Mouse (Mus musculus) liver, embryonic 15.5 days (tissue): ENCODE measurements around the gene Plpp1. TPM values are rescaled to one million over a fixed set of nuclear protein-coding genes. Genes with fewer than 3 reads are reported as not detected.

Source experiments
- ATAC-seq: fragments of 200-750 bp; cut with Nextera tagmentation; 2 replicates; pipeline ENCODE4 v1.8.0; 2017; ENCODE audit warnings: moderate number of reproducible peaks, mild to moderate bottlenecking, moderate library complexity; ENCODE audit not compliant: insufficient read depth
- H3K27ac ChIP-seq: fragments of 300-500 bp; sonication (generic); replicated peaks from 2 replicates; pipeline ENCODE4 v1.5.1; 2015; ENCODE audit warnings: mild to moderate bottlenecking, inconsistent platforms
- H3K27me3 ChIP-seq: fragments of 300-500 bp; sonication (generic); 2 replicates; pipeline ENCODE4 v1.6.1; 2015; ENCODE audit warnings: mild to moderate bottlenecking, inconsistent platforms
- H3K36me3 ChIP-seq: fragments of 300-500 bp; sonication (generic); replicated peaks from 2 replicates; pipeline ENCODE4 v1.6.1; 2015; ENCODE audit warnings: moderate library complexity, mild to moderate bottlenecking, inconsistent platforms
- H3K4me1 ChIP-seq: fragments of 300-500 bp; sonication (generic); replicated peaks from 2 replicates; pipeline ENCODE4 v1.6.1; 2015; ENCODE audit warnings: inconsistent platforms
- H3K4me2 ChIP-seq: fragments of 300-500 bp; sonication (generic); 2 replicates; pipeline ENCODE4 v1.6.1; 2015; ENCODE audit warnings: moderate library complexity, mild to moderate bottlenecking, inconsistent platforms
- H3K4me3 ChIP-seq: fragments of 300-500 bp; sonication (generic); replicated peaks from 2 replicates; pipeline ENCODE4 v1.5.1; 2015; ENCODE audit warnings: mild to moderate bottlenecking, inconsistent platforms
- H3K9ac ChIP-seq: fragments of 300-500 bp; sonication (generic); 2 replicates; pipeline ENCODE4 v1.6.1; 2015; ENCODE audit warnings: moderate library complexity, mild to moderate bottlenecking, inconsistent platforms
- H3K9me3 ChIP-seq: fragments of 300-500 bp; sonication (generic); replicated peaks from 2 replicates; pipeline ENCODE4 v1.6.1; 2016; ENCODE audit warnings: inconsistent platforms
- WGBS: fragments of 180-500 bp; shearing (Covaris S2); methylation state at CpG from one replicate; pipeline ENCODE4 v1.1.7; 2015; ENCODE audit warnings: mixed read lengths; ENCODE audit not compliant: insufficient replicate concordance; 5-methylcytosine and 5-hydroxymethylcytosine counted together
- polyA plus RNA-seq: library from polyadenylated mRNA; unstranded; fragments of >200 nt; fragmentation: Nextera tagmentation; extraction: Ambion mirVana; gene quantifications from 2 replicates; pipeline ENCODE4 v1.2.1, GENCODE M21; 2015

Plpp1 gene
- polyA plus RNA-seq, 1 experiment from 2014 or later: 42.1 TPM

DNA sequence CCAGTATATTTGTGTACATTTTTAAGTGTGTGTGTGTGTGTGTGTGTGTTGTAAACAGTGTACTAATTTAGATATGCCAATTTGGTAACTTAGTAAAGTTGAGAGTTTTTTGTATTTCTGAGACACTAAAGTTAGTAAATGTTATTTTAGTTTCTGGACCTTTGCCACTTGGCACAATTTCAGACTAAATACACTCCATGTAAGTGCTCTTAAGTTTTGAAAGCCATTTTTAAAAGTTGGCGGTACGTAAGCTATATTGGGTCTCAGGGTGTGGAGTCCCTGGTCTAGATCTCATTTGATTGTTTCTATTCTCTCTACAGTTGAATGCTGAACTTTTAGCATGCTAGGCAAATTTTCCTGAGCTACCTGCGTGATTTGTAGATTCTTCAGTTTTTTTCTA, 17.5 kb downstream of the Plpp1 start:
- H3K27me3 ChIP-seq: no peaks in the 10 kb centered on the region
- H3K36me3 ChIP-seq: peaks cover 5% of the 10 kb centered on the region; the same call in 1 of the 2 replicates
- peaks cover 37% of the 10 kb centered on the region for H3K4me1 ChIP-seq
- H3K4me3 ChIP-seq: no peak overlapping the region
- ATAC-seq: no peak
- no peaks in the 10 kb centered on the region for H3K9me3 ChIP-seq
- no peak overlapping the region for H3K4me2 ChIP-seq
- H3K27ac ChIP-seq: no peak overlapping the region
- no peak overlapping the region for H3K9ac ChIP-seq
- 92% methylated on average over 3 of the region's 3 CpGs for WGBS

DNA sequence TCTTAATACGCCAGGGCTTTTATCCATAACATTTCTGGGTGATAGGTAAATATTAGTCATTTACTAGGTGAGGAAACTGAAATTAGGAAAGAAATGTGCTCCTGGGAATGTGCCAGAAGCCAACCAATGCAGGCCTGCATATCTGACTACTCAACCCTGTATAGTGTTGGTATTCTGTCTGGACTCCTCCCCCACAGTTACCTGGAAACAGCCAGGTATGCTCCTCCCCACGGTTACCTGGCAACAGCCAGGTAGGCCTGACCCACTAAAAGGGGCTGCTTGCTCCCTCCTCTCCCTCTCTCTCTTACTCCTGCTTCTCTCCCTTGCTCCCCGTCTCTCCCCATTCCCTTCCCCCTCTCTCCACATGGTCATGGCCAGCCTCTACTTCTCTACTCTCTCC, 21.8 kb downstream of the Plpp1 start:
- Histone ChIP-seq H3K4me3 (no peak overlapping the region), H3K36me3 (peaks cover 16% of the 10 kb centered on the region), H3K27ac (no peak overlapping the region), H3K4me1 (peaks cover 24% of the 10 kb centered on the region), H3K27me3 (no peaks in the 10 kb centered on the region; the same call in 1 of the 2 replicates), H3K4me2 (no peak overlapping the region), H3K9ac (no peak overlapping the region), H3K9me3 (no peaks in the 10 kb centered on the region)
- ATAC-seq: no peak
- WGBS: 73% methylated on average over 3 of the region's 3 CpGs

DNA sequence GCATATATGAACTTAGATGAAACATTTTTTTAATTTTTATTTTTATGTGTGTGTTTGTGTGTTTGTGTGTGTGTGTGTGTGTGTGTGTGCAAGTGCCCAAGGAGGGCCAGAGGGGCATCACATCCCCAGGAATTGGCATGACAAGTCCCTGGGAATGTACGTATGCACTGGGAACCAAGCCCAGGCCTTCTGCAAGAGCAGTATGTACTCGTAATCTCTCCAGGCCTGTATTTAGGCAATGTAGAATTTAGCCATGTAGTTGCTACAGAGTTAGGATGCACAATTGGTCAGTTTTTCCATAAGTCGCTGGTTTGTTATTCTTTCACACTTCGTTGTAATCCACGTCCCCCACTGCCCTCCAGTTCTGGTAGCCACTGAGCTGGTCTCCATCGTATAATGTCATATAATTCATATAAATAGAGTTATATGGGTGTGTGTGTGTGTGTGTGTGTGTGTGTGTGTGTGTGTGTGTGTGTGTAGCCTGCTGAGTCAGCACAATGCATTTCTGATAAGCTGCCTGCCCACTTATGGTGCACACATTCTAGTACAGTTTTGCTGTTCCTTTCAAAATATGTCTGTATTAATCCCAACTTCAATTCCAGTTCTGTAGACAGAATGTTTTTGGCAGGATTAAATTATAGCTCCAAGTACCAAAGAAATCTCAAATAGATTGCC, 22.8 kb downstream of the Plpp1 start:
- Histone ChIP-seq H3K27me3 (no peaks in the 10 kb centered on the region; the same call in 1 of the 2 replicates), H3K4me1 (peaks cover 22% of the 10 kb centered on the region), H3K36me3 (peaks cover 16% of the 10 kb centered on the region), H3K4me3 (no peak overlapping the region), H3K9ac (no peak overlapping the region), H3K27ac (no peak overlapping the region), H3K4me2 (no peak overlapping the region), H3K9me3 (no peaks in the 10 kb centered on the region)
- WGBS: 80% methylated on average over 6 of the region's 6 CpGs
- ATAC-seq: no peak

DNA sequence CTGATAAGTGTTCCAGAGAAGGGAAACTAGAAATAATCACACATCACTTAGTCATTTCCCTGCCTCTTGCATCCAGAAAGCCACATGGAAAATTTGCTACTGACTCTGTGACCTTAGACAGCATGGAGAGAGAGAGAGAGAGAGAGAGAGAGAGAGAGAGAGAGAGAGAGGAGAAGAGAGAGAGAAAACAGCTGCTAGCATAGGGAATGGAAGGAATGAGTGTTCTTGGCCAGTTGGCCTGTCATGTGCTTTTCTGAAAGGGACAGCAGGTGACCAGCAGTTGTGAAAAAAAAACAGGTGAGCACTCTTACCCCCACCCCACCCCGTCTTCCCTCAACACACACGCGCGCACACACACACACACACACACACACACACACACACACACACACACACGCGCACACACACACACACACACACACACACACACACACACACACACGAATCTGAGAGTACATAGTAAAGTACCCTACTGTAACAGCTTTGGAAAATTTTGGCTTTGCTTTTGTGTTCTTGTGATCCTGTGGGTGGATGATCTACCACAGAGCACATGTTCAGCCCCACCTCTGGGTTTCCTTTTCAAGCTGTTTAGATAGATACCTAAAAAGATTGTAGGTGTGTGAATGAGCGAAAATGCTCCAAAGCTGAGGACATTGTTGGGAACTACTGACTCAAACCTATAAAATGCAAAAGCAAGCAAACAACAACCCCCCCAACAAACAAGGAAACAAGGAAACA, 23.5 kb downstream of the Plpp1 start:
- H3K4me3 ChIP-seq: no peak overlapping the region
- no peaks in the 10 kb centered on the region; the same call in 1 of the 2 replicates for H3K27me3 ChIP-seq
- H3K27ac ChIP-seq: no peak overlapping the region
- peaks cover 16% of the 10 kb centered on the region for H3K36me3 ChIP-seq
- H3K9ac ChIP-seq: no peak overlapping the region
- ATAC-seq: no peak
- H3K9me3 ChIP-seq: no peaks in the 10 kb centered on the region
- no peak overlapping the region for H3K4me2 ChIP-seq
- 70% methylated on average over 8 of the region's 8 CpGs for WGBS
- H3K4me1 ChIP-seq: peaks cover 19% of the 10 kb centered on the region

DNA sequence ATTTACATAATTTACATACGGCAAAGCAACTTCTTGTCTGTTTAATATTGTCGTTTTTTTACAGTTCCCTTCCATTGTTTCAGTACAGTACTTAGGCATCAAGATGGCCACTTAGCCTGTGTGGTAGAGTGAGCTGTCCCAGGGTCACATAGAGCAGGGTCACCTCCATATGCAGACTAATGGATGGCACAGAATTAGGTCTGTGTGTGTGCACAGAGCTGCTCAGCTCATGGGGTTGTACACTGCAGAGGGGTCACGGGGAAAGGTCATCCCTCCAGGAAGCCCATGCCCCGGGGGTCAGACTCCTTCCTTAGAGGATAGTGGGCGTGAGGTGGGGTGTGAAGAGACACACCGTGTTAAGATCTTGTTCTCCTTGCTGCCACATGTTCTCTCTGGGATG, 24.9 kb downstream of the Plpp1 start:
- peaks cover 16% of the 10 kb centered on the region for H3K36me3 ChIP-seq
- no peak overlapping the region for H3K9ac ChIP-seq
- no peak overlapping the region for H3K4me3 ChIP-seq
- 71% methylated on average over 6 of the region's 6 CpGs for WGBS
- H3K27ac ChIP-seq: no peak overlapping the region
- H3K27me3 ChIP-seq: peaks cover 6% of the 10 kb centered on the region; the same call in 1 of the 2 replicates
- H3K4me1 ChIP-seq: peaks cover 17% of the 10 kb centered on the region
- no peak overlapping the region for H3K4me2 ChIP-seq
- H3K9me3 ChIP-seq: no peaks in the 10 kb centered on the region
- ATAC-seq: no peak; the same call in 1 of the 2 replicates

DNA sequence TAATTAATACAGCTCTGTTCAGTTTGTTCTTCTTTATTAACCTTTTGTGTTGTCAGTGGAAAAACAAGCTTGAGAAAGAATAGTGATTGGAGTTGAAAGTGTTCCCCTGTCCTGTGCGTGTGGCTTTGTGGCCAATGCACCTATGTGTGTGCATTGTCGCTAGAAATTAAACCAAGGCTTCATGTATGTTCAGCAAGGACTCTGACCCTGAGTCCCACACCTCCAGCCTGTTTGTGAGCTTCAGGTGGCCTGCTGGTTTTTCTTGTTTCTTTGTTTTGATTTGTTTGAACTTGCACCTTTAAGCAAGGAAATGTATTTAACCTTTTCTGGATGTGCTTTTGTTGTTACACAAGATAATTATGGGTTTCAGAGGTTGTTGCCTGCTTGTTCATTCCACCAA, 29.0 kb downstream of the Plpp1 start:
- no peak overlapping the region for H3K27ac ChIP-seq
- H3K36me3 ChIP-seq: peaks cover 14% of the 10 kb centered on the region
- H3K27me3 ChIP-seq: peaks cover 7% of the 10 kb centered on the region; the same call in 1 of the 2 replicates
- H3K9me3 ChIP-seq: no peaks in the 10 kb centered on the region
- no peak overlapping the region for H3K4me3 ChIP-seq
- 91% methylated on average over 2 of the region's 2 CpGs for WGBS
- no peak overlapping the region for H3K4me2 ChIP-seq
- H3K4me1 ChIP-seq: peaks cover 27% of the 10 kb centered on the region
- ATAC-seq: no peak
- no peak overlapping the region for H3K9ac ChIP-seq

DNA sequence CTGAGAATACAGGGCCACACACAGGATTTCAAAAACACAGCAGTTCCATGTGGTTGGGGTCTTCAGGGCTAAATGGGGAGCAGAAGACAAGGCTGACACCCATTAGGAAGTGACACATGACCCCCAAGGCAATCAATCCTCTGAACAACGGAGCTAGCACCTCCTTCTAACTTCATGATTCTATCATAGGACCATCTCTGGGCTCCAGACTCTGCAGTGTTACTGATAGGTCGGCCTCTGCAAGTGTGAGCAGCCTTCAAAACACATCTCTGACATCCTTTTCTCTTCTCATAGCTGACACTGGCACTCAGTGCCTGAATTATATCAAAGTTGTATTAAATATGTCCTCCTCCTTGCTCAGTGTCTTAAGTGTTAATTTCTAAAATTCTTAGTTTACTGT, 32.0 kb downstream of the Plpp1 start:
- Histone ChIP-seq H3K36me3 (0 out of 2 replicates have a peak, but pooled peaks cover 4% of the 10 kb centered on the region), H3K4me2 (no peak overlapping the region), H3K27me3 (peaks cover 7% of the 10 kb centered on the region; the same call in 1 of the 2 replicates), H3K9me3 (no peaks in the 10 kb centered on the region), H3K27ac (no peak overlapping the region; the same call in 1 of the 2 replicates), H3K4me3 (no peak overlapping the region), H3K9ac (no peak overlapping the region), H3K4me1 (peaks cover 44% of the 10 kb centered on the region)
- peak; percentile 59 for ATAC-seq
- 19% methylated on average over 2 of the region's 2 CpGs for WGBS

DNA sequence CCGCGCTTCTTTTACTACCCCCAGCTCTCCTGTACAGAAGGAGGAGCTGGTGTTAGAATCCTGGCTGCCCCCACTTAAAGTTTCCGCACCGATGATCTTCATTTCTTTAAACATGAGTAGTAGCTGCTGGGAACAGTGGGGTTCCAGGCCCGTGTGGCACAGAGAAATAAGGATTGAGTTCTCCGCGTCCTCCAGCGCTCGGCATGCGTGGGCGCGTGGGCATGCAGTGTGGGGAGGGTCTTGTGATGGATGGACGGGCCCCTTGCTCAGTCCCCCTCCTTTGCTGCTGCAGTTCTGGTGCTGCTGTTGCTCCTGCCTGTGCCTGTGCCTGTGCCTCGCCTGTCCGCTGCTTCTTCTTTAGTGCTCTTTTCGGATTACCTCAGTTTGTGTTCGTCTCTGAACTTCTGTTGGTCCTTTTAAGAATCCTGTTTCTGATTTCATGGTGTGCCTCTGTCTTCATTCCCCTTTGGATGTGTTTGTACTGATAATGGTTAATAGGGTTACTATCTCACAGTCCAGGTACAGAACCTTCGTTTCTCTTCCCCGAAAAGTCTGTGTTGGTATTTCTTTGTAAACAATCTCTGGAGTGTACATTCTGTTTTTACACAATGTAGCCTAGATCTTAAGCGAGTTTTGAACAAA, 32.8 kb downstream of the Plpp1 start:
- peaks cover 52% of the 10 kb centered on the region for H3K4me1 ChIP-seq
- WGBS: 65% methylated on average over 20 of the region's 20 CpGs
- no peaks in the 10 kb centered on the region for H3K9me3 ChIP-seq
- ATAC-seq: 0 out of 2 replicates have a peak, but pooled peaks have one; percentile 38
- H3K36me3 ChIP-seq: 0 out of 2 replicates have a peak, but pooled peaks cover 4% of the 10 kb centered on the region
- H3K4me2 ChIP-seq: peak overlapping the region; percentile 44
- no peak overlapping the region for H3K4me3 ChIP-seq
- peak overlapping the region; percentile 43 for H3K27ac ChIP-seq
- 0 out of 2 replicates have a peak overlapping the region, but pooled peaks have one; percentile 3 for H3K9ac ChIP-seq
- peaks cover 7% of the 10 kb centered on the region; the same call in 1 of the 2 replicates for H3K27me3 ChIP-seq

DNA sequence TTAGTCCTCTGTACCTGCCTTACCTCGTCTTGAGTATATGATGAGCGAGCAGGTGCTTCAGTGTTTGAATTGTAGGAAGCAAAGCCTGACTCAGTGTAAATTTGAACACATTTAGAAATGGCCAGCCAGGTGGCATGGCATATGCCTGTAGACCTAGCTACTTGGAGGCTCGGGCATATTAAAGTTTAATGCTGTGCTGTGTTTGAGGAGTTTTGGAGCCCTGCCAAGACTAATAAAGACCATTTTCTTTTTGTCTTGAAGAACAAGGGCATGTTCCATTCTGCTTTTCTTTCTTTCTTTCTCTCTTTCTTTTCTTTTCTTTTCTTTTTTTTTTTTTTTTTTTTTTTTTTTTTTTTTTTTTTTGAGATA, 33.3 kb downstream of the Plpp1 start:
- no peak for ATAC-seq
- no peaks in the 10 kb centered on the region for H3K9me3 ChIP-seq
- H3K4me1 ChIP-seq: peaks cover 57% of the 10 kb centered on the region
- H3K27ac ChIP-seq: peak overlapping the region; percentile 43
- 0 out of 2 replicates have a peak, but pooled peaks cover 4% of the 10 kb centered on the region for H3K36me3 ChIP-seq
- H3K4me3 ChIP-seq: no peak overlapping the region
- peaks cover 7% of the 10 kb centered on the region; the same call in 1 of the 2 replicates for H3K27me3 ChIP-seq
- H3K4me2 ChIP-seq: peak overlapping the region; percentile 44
- no peak overlapping the region for H3K9ac ChIP-seq
- WGBS: 63% methylated on average over 3 of the region's 3 CpGs

DNA sequence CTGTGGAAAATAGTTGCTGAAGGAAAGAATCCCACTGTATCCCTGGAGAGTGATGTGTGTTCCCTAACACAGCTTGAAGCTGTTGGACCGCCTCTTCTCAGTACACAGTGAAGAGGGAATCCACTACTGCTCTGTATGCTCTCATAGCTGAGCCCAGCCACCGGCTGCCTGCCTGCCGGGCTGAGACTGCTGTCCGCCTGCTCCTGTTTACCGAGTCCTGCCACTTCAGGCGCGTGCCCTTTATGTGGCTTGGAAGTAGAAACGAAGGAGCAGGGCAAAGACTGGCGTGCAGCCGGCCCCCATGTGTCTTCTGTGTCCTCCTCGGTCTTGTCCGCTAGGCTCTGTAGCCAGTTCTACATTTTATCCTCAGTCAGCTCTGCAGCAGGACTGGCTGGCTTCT, 34.5 kb downstream of the Plpp1 start:
- Histone ChIP-seq H3K9me3 (no peaks in the 10 kb centered on the region), H3K4me1 (peaks cover 59% of the 10 kb centered on the region), H3K36me3 (0 out of 2 replicates have a peak, but pooled peaks cover 4% of the 10 kb centered on the region), H3K9ac (no peak overlapping the region), H3K27ac (peak overlapping the region; percentile 15; the same call in 1 of the 2 replicates), H3K27me3 (0 out of 2 replicates have a peak, but pooled peaks cover 3% of the 10 kb centered on the region), H3K4me2 (no peak overlapping the region), H3K4me3 (no peak overlapping the region)
- ATAC-seq: no peak
- 75% methylated on average over 12 of the region's 12 CpGs for WGBS

DNA sequence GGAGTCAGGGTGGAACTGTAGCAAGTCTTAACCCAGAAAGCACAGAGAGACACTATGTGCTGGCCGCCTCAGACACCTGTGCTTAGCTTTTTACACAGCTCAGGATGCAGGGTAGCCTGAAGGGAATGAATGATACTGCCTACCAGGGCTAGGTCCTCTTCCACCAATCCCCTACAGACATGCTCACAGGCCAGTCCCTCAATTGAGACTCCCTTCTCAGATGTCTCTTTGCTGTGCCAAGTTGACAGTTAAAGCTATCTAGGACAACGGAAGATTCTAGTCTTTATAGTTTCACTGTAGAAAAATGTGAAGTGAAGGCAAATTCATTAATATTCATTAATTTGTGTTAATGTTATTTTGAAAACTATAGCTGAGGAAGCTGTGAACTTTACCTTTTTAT, 36.4 kb downstream of the Plpp1 start:
- Histone ChIP-seq H3K4me3 (no peak overlapping the region), H3K9me3 (no peaks in the 10 kb centered on the region), H3K27ac (peak overlapping the region; percentile 72), H3K4me1 (peaks cover 59% of the 10 kb centered on the region), H3K36me3 (peaks cover 15% of the 10 kb centered on the region), H3K9ac (no peak overlapping the region; the same call in 1 of the 2 replicates), H3K27me3 (no peaks in the 10 kb centered on the region), H3K4me2 (no peak overlapping the region)
- 77% methylated on average over 2 of the region's 2 CpGs for WGBS
- no peak for ATAC-seq
